Mouse (Mus musculus) layer of hippocampus, adult 9-10 months (tissue): Measurements from ENCODE around the gene Adamts13.

Experiments used
- DNase-seq: peaks from one replicate; pipeline ENCODE4 v3.0.0; 2022; ENCODE audit warnings: low spot score

Adamts13 gene

DNA sequence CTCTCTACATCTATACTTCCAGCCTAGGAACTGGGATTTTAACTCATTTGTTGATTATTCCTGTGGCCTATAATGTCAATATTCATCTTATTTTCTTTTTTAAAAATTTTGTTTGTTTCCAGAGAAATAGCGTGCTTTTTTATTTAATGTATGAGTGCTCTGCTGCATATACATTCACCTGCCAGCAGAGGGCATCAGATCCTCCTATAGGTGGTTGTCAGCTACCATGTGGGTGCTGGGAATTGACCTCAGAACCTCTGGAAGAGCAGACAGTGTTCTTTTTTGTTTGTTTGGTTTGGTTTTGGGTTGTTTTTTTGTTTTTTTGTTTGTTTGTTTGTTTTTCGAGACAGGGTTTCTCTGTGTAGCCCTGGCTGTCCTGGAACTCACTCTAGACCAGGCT, 6.0 kb upstream of the Adamts13 start:
- DNase-seq = no peak

GRCm38 (mm10) chr2:26973960-26974359, 744 bp downstream of the Adamts13 start:
- no peak for DNase-seq

DNA sequence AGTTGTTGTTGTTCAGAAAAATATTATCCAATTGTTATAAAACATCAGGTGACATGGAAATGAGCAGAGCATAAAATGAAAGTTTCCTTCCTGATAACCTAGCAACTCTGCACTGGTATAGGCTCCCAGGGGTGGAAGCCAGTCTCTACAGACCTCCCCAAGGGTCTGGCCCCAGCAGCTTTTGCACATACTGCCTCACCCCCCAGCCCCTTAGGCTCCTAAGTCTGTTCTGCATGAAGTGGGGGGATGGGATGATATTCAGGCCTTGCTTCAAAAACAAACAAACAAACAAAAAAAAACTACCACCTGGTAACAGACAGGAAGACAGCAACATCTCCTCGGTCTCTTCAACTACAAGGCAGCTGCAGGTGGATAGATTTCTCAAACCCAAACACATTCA, 7.1 kb downstream of the Adamts13 start:
- no peak for DNase-seq

- no peak for DNase-seq
These were observed 11.0 kb downstream of the Adamts13 start for GRCm38 (mm10) chr2:26984179-26984578.

DNA sequence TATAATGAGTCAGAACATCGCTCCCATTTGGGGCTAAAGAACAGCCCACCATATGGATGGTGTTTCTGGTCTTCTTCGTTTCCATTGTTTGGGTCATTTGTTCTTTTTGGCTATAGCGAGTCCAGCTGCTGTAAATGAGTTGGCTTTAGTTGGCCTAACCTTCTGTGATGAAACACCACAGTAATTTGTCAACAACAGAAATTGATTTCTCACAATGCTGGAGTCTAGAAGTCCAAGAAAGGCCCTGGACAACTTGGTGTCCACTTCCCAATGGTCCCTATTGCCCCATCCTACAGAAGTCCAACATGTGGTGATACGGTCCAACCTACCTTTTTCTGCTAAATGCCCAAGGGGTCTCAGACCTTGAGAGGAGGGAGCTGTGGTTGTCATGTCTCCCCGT, 11.4 kb downstream of the Adamts13 start:
- DNase-seq = no peak

DNA sequence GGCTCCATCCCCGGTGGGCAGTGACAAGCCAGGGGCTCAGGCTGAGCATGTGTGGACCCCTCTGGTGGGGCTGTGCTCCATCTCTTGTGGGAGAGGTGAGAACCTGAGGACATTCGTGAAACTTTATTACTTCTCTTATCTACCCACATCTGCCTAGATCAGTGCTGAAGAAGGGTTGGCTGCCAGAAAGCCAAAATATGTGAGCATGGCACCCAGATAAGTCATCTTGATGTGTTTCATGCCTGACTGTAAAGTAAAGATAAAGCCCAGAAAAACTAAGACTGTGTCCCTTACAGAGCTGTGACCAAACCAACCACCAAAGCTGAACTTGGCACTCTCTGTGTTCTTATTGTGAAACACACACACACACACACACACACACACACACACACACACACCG, 20.7 kb downstream of the Adamts13 start:
- no peak for DNase-seq

DNA sequence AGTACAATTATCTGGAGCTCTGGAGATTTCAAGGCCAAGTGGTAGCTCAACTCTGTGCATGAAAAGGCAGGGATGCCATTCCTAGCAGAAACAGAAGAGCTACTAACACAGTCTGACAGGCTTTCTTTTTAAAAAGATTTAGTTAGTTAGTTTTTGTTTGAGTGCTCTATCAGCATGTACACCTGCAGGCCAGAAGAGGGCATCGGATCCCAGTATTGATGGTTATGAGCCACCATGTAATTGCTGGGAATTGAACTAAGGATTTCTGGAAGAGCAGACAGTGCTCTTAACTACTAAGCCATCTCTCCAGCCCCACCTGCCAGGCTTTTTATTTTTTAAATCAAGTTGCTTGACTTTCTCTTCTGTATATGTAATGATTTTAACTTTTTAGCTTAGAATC, 24.3 kb downstream of the Adamts13 start:
- DNase-seq = no peak

- no peak for DNase-seq
These were observed 24.8 kb downstream of the Adamts13 start for GRCm38 (mm10) chr2:26997993-26998392.

GRCm38 (mm10) chr2:27006255-27006654, 33.0 kb downstream of the Adamts13 start:
- DNase-seq = no peak

- no peak for DNase-seq
These were observed 34.5 kb downstream of the Adamts13 start for GRCm38 (mm10) chr2:27007701-27008100.

GRCm38 (mm10) chr2:27009714-27010244, 36.6 kb downstream of the Adamts13 start, which contains the start of gene Cacfd1:
Gene Cacfd1, plus strand, starts transcription at chr2:27009926.
- DNase-seq = peak; percentile 58

DNA sequence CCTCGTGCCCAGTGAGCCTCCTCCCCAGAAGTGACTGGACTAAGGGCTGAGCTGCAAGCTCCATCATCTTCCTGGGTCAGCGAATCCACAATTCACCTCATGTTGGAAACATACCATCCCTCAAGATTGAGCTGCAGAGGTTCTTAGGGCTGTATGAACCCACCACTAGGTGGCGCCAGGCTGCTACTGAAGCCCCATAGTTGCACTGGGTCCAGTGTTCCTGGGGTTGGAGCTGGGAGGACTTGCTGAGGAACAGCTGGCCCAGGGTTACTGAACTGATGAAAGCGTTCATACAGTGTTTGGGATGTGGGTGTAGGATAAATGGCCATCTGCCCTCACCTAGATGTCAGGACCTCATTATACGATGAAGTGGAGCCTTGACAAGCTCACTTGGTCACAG, 44.6 kb downstream of the Adamts13 start:
- no peak for DNase-seq

- no peak for DNase-seq
These were observed 46.3 kb downstream of the Adamts13 start for GRCm38 (mm10) chr2:27019530-27019929.

- DNase-seq = no peak
These were observed 47.9 kb downstream of the Adamts13 start for GRCm38 (mm10) chr2:27021103-27021502.

DNA sequence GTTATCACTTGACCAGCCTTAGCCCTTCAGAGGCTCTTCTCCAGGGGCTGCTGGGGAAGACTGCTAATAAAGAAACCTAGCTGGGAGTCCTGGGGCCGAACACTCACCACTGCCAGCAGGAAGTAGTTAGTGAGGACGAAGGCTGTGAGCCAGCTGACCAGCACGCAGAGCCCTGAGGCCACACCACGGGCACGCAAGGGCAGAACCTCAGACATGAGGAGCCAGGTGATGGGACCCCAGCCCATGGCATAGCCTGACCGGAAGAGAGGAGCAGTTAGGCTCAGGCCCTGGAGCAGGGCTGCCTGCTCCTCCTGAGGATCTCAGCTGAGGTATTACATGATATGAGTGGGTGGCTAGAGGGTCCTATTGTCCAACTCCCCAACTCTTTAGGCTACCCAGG, 49.4 kb downstream of the Adamts13 start:
- DNase-seq = no peak

- no peak for DNase-seq
These were observed 50.9 kb downstream of the Adamts13 start for GRCm38 (mm10) chr2:27024136-27024535.

GRCm38 (mm10) chr2:27025545-27025944, 52.3 kb downstream of the Adamts13 start:
- DNase-seq = no peak

- DNase-seq = no peak
These were observed 53.1 kb downstream of the Adamts13 start for GRCm38 (mm10) chr2:27026332-27026731.

- DNase-seq = no peak
These were observed 53.8 kb downstream of the Adamts13 start for GRCm38 (mm10) chr2:27026857-27027617.

GRCm38 (mm10) chr2:27027618-27028436, 54.6 kb downstream of the Adamts13 start, which contains the start of gene Slc2a6:
Gene Slc2a6, minus strand, starts transcription at chr2:27027998.
- peak; percentile 65 for DNase-seq

DNA sequence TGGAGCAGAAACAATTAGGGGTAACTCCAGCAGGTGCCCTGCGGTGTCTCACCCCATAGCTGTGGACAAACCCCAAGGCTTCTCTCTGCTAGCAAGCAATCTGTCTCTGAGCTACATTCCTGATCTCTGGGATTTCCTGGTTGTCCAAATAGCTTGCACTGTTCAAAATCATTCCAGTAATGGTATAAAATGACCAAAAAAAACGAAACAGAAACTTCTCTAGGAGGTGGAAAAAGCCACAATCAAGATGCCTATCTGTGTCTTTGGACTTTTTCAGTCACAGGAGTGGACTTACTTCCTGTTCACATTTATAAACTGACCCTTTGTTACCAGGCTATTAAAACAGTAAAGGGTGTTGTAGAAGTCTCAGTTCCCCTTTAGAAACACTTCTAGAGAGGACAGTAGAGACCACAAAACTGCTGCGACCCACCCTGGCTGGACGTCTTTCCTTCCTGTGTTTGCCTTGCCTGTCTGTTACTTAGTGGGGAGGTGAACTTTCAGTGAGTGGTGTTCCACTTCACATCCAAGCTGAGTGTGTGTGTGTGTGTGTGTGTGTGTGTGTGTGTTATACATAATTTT, 55.3 kb downstream of the Adamts13 start:
- no peak for DNase-seq

DNA sequence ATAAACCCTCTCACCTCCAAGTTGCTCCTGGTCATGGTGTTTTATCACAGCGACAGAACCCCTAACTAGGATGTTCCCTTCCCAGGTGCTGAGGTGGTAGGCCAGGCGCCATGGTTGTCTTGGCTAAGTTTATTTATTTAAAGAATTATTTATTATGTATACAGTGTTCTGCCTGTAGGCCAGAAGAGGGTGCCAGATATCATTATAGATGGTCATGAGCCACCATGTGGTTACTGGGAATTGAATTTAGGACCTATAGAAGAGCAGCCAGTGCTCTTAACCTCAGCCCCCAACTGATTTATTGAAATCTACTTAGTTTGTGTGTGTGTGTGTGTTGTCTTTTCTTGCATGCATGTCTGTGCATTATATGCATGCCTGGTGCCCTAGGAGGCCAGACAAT, 59.1 kb downstream of the Adamts13 start:
- DNase-seq = no peak

- no peak for DNase-seq
These were observed 62.8 kb downstream of the Adamts13 start for GRCm38 (mm10) chr2:27036003-27036402.
